Mouse (Mus musculus): ENCODE measurements at regions not wholly inside any gene's neighbourhood (a gene's known extent, or its start where the extent isn't known, plus 50 kb on each side); places are given as distances from the start of the nearest gene placed in this dataset.

DNA sequence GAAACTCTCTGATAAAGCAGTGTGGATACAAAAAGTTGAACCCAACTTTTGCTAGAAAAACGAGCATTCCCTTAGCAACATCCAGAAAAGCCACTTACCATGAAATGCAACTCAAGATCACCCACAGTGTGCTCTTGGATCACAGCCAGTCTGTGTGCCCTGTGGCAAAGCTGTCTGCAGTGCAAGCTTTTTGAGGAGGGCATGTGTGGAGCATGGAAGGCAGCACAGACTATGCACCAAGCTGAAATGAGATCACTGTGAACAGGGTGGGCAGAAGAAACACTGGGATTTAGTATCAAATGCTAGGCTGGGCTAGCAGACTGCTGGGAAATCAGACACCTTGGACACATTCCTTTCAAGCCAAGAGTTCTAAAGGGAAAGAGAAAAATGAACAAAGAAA, 162.4 kb downstream of the Sim1 start:
- no peaks in the 10 kb centered on the region for H3K36me3 ChIP-seq
- no peak overlapping the region for H3K27ac ChIP-seq
- WGBS: 13% methylated on average over 1 of the region's 1 CpGs
- H3K27me3 ChIP-seq (ENCODE audit: insufficient read depth, poor library complexity, severe bottlenecking): no peaks in the 10 kb centered on the region
- H3K4me3 ChIP-seq: no peak overlapping the region
- no peak for DNase-seq (ENCODE audit: low spot score)
- H3K4me1 ChIP-seq: no peaks in the 10 kb centered on the region
- no peaks in the 10 kb centered on the region for H3K9me3 ChIP-seq

DNA sequence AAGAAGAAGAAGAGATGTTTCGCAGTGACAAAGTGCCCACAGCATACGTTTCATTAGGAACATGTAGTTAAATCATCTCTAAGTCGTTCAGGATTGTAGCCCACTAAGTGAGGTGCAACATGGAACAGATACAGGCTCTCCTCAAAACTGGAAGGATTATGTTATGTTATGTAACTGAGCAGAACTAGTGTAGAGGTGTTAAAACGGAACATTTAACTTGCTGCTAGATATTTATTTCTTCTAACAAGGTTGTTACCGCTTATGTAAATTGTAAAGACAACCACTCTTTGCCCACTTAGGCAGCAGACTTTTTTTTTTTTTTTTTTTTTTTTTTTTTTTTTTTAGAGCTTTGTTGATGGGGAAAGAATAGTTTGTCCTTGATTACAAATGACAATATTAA, 163.8 kb downstream of the Sim1 start:
- no peaks in the 10 kb centered on the region for H3K27me3 ChIP-seq (ENCODE audit: insufficient read depth, poor library complexity, severe bottlenecking)
- no peaks in the 10 kb centered on the region for H3K36me3 ChIP-seq
- H3K4me3 ChIP-seq: no peak overlapping the region
- H3K4me1 ChIP-seq: no peaks in the 10 kb centered on the region
- 72% methylated on average over 5 of the region's 5 CpGs for WGBS
- no peak overlapping the region for H3K27ac ChIP-seq
- no peaks in the 10 kb centered on the region for H3K9me3 ChIP-seq
- DNase-seq (ENCODE audit: low spot score): no peak

- no peaks in the 10 kb centered on the region for H3K9me3 ChIP-seq
- no peak for DNase-seq (ENCODE audit: low spot score)
- WGBS: 86% methylated on average over 1 of the region's 1 CpGs
- no peaks in the 10 kb centered on the region for H3K36me3 ChIP-seq
- no peaks in the 10 kb centered on the region for H3K27me3 ChIP-seq (ENCODE audit: insufficient read depth, poor library complexity, severe bottlenecking)
- H3K4me1 ChIP-seq: no peaks in the 10 kb centered on the region
- H3K4me3 ChIP-seq: no peak overlapping the region
- no peak overlapping the region for H3K27ac ChIP-seq
These were observed 207.0 kb downstream of the Sim1 start for GRCm38 (mm10) chr10:51101590-51101989.

DNA sequence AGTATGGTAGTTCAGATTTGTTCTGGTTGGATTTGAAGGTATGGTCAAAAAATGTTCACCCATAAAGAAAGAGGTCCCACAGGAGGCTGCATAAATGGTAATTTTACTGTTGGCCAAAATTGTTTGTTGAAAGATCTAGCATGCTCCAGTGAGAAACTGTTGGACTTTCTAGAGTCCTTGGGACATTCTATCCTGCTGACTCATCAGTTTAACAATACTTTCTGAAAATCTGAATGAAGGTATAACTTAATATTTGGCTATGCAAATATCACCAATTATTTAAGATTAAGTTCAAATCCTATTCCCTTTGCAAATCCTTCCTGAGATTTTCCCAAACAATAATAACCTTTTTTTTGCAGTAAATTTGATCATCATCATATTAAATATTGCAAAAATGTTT, 257.3 kb downstream of the Sim1 start:
- Histone ChIP-seq H3K4me1 (no peaks in the 10 kb centered on the region), H3K36me3 (no peaks in the 10 kb centered on the region), H3K27me3 (ENCODE audit: insufficient read depth, poor library complexity, severe bottlenecking) (no peaks in the 10 kb centered on the region), H3K9me3 (no peaks in the 10 kb centered on the region), H3K27ac (no peak overlapping the region), H3K4me3 (no peak overlapping the region)
- no peak for DNase-seq (ENCODE audit: low spot score)

- no peak for DNase-seq (ENCODE audit: low spot score)
- WGBS: 42% methylated on average over 13 of the region's 13 CpGs
- H3K4me1 ChIP-seq: no peaks in the 10 kb centered on the region
- no peaks in the 10 kb centered on the region for H3K27me3 ChIP-seq (ENCODE audit: insufficient read depth, poor library complexity, severe bottlenecking)
- no peaks in the 10 kb centered on the region for H3K36me3 ChIP-seq
- H3K27ac ChIP-seq: no peak overlapping the region
- no peaks in the 10 kb centered on the region for H3K9me3 ChIP-seq
- no peak overlapping the region for H3K4me3 ChIP-seq
These were observed 259.0 kb downstream of the Sim1 start for GRCm38 (mm10) chr10:51153484-51153985.

GRCm38 (mm10) chr10:51154016-51154415, 259.5 kb downstream of the Sim1 start:
- H3K9me3 ChIP-seq: no peaks in the 10 kb centered on the region
- WGBS: 84% methylated on average over 2 of the region's 2 CpGs
- H3K4me1 ChIP-seq: no peaks in the 10 kb centered on the region
- no peak overlapping the region for H3K27ac ChIP-seq
- no peak overlapping the region for H3K4me3 ChIP-seq
- no peaks in the 10 kb centered on the region for H3K27me3 ChIP-seq (ENCODE audit: insufficient read depth, poor library complexity, severe bottlenecking)
- no peak for DNase-seq (ENCODE audit: low spot score)
- H3K36me3 ChIP-seq: no peaks in the 10 kb centered on the region

- H3K27me3 ChIP-seq (ENCODE audit: insufficient read depth, poor library complexity, severe bottlenecking): no peaks in the 10 kb centered on the region
- H3K4me3 ChIP-seq: no peak overlapping the region
- H3K4me1 ChIP-seq: no peaks in the 10 kb centered on the region
- no peaks in the 10 kb centered on the region for H3K9me3 ChIP-seq
- H3K27ac ChIP-seq: no peak overlapping the region
- WGBS: 85% methylated on average over 2 of the region's 2 CpGs
- no peaks in the 10 kb centered on the region for H3K36me3 ChIP-seq
- no peak for DNase-seq (ENCODE audit: low spot score)
These were observed 260.2 kb downstream of the Sim1 start for GRCm38 (mm10) chr10:51154743-51155142.

GRCm38 (mm10) chr10:51173619-51174018, 279.1 kb downstream of the Sim1 start:
- Histone ChIP-seq H3K4me1 (no peaks in the 10 kb centered on the region), H3K4me3 (no peak overlapping the region), H3K36me3 (no peaks in the 10 kb centered on the region), H3K27me3 (ENCODE audit: insufficient read depth, poor library complexity, severe bottlenecking) (no peaks in the 10 kb centered on the region), H3K9me3 (no peaks in the 10 kb centered on the region), H3K27ac (no peak overlapping the region)
- DNase-seq (ENCODE audit: low spot score): no peak
- WGBS: 55% methylated on average over 3 of the region's 3 CpGs

DNA sequence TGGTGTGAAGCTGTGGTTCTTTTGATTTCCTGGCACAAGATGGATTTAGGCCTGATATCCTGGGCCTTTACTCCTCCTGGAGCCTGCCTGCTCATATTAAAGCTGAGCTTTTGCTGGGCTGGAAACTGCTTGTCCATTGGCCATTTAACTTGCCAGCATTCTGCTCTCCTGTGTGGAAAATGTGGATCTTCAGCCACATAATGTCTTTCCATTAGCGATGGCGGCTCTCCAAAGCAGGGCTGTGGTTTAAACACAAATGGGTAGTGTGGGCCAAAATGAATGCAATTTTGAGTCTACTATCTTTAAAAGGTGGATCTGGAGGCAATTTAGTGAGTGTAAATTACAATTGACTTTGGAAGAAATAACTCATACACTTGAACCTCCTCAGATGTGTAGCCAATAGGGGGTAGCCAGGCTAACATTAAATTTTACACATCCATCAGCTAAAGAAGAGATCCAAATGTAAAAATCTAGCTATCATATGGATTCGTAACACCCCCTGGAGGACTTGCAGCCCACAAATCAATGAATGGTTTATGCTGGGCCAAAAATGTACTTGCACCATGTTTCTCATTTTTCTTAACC, 281.5 kb downstream of the Sim1 start:
- no peak overlapping the region for H3K27ac ChIP-seq
- H3K4me1 ChIP-seq: no peaks in the 10 kb centered on the region
- H3K9me3 ChIP-seq: no peaks in the 10 kb centered on the region
- no peak for DNase-seq (ENCODE audit: low spot score)
- no peaks in the 10 kb centered on the region for H3K27me3 ChIP-seq (ENCODE audit: insufficient read depth, poor library complexity, severe bottlenecking)
- 92% methylated on average over 3 of the region's 3 CpGs for WGBS
- H3K36me3 ChIP-seq: no peaks in the 10 kb centered on the region
- H3K4me3 ChIP-seq: no peak overlapping the region

- no peaks in the 10 kb centered on the region for H3K9me3 ChIP-seq
- H3K36me3 ChIP-seq: no peaks in the 10 kb centered on the region
- H3K4me3 ChIP-seq: no peak overlapping the region
- 39% methylated on average over 3 of the region's 3 CpGs for WGBS
- H3K4me1 ChIP-seq: no peaks in the 10 kb centered on the region
- H3K27ac ChIP-seq: no peak overlapping the region
- no peak for DNase-seq (ENCODE audit: low spot score)
- H3K27me3 ChIP-seq (ENCODE audit: insufficient read depth, poor library complexity, severe bottlenecking): no peaks in the 10 kb centered on the region
These were observed 282.1 kb downstream of the Sim1 start for GRCm38 (mm10) chr10:51176692-51177091.

- DNase-seq (ENCODE audit: low spot score): no peak
- Histone ChIP-seq H3K27ac (no peak overlapping the region), H3K36me3 (no peaks in the 10 kb centered on the region), H3K9me3 (no peaks in the 10 kb centered on the region), H3K4me1 (no peaks in the 10 kb centered on the region), H3K27me3 (ENCODE audit: insufficient read depth, poor library complexity, severe bottlenecking) (no peaks in the 10 kb centered on the region), H3K4me3 (no peak overlapping the region)
- 77% methylated on average over 2 of the region's 2 CpGs for WGBS
These were observed 287.2 kb downstream of the Sim1 start for GRCm38 (mm10) chr10:51181752-51182151.

GRCm38 (mm10) chr10:51191407-51192059, 288.9 kb upstream of the Gm49339 start:
- H3K4me3 ChIP-seq: no peak overlapping the region
- no peaks in the 10 kb centered on the region for H3K9me3 ChIP-seq
- no peaks in the 10 kb centered on the region for H3K27me3 ChIP-seq (ENCODE audit: insufficient read depth, poor library complexity, severe bottlenecking)
- 47% methylated on average over 5 of the region's 5 CpGs for WGBS
- no peaks in the 10 kb centered on the region for H3K36me3 ChIP-seq
- H3K27ac ChIP-seq: no peak overlapping the region
- no peaks in the 10 kb centered on the region for H3K4me1 ChIP-seq
- no peak for DNase-seq (ENCODE audit: low spot score)

GRCm38 (mm10) chr10:51219481-51219880, 260.9 kb upstream of the Gm49339 start:
- 64% methylated on average over 4 of the region's 4 CpGs for WGBS

DNA sequence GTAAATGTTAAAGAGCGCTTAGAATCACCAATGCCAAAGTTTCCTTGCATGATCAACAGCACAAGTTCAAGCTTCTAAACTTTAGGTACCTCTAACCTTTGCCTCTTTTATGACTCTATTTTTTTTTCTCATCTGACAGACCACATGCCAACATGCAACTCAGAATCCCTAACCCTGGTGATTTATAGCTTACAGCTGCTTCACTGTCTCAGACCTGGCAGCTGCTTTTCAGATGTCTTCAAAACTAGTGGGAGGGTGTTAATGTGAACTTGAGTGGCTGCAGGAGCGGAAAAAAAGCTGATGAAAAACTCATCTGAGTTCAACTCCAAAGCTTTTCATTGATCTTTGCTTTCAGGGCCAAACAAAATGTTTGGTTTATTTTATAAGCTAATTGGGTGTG, 246.8 kb upstream of the Gm49339 start:
- H3K27ac ChIP-seq: no peak overlapping the region
- no peaks in the 10 kb centered on the region for H3K9me3 ChIP-seq
- no peak overlapping the region for H3K4me3 ChIP-seq
- H3K36me3 ChIP-seq: no peaks in the 10 kb centered on the region
- WGBS: 74% methylated on average over 2 of the region's 2 CpGs
- DNase-seq (ENCODE audit: low spot score): no peak
- H3K4me1 ChIP-seq: peaks cover 4% of the 10 kb centered on the region; the same call in 1 of the 2 replicates
- no peaks in the 10 kb centered on the region for H3K27me3 ChIP-seq (ENCODE audit: insufficient read depth, poor library complexity, severe bottlenecking)

More at GRCm38 (mm10) chr10:51219481-51219880, 260.9 kb upstream of the Gm49339 start:
- Histone ChIP-seq H3K27ac (no peak overlapping the region), H3K27me3 (ENCODE audit: insufficient read depth, poor library complexity, severe bottlenecking) (no peaks in the 10 kb centered on the region), H3K4me1 (no peaks in the 10 kb centered on the region), H3K36me3 (no peaks in the 10 kb centered on the region), H3K4me3 (no peak overlapping the region), H3K9me3 (no peaks in the 10 kb centered on the region)
- no peak for DNase-seq (ENCODE audit: low spot score)
